Mouse (Mus musculus) liver, postnatal 0 days (tissue): ENCODE measurements around the gene Pde4d.

Source experiments
- CTCF ChIP-seq: sonication (generic); IDR thresholded peaks from 2 replicates; pipeline ENCODE4 v1.5.1; 2016; ENCODE audit warnings: antibody characterized with exemption, low read depth
- EP300 ChIP-seq: IDR thresholded peaks from 2 replicates; pipeline ENCODE4 v1.6.1; 2016; ENCODE audit warnings: antibody characterized with exemption, low read depth, mild to moderate bottlenecking

- TF ChIP-seq EP300 (peak; percentile 47), CTCF (peak; percentile 98)
Measured at GRCm38 (mm10) chr13:109776116-109776515, 1326.4 kb downstream of the Pde4d start.
